Mouse (Mus musculus): ENCODE measurements at regions not wholly inside any gene's neighbourhood (a gene's known extent, or its start where the extent isn't known, plus 50 kb on each side); places are given as distances from the start of the nearest gene placed in this dataset.

GRCm38 (mm10) chr7:130095141-130095540, 425.0 kb downstream of the Ate1 start:
- TF ChIP-seq CTCF (IDR thresholded peaks at IDR 0.05; ENCODE audit: control insufficient read depth, insufficient read depth, insufficient read length) (no peak), MYOD1 (IDR thresholded peaks at IDR 0.05; ENCODE audit: control insufficient read depth, insufficient read length, low read depth) (no peak), MYOG (IDR thresholded peaks at IDR 0.05; ENCODE audit: control insufficient read depth, extremely low read depth, insufficient read length) (no peak), MAX (IDR thresholded peaks at IDR 0.05) (no peak), USF1 (IDR thresholded peaks at IDR 0.05; ENCODE audit: low read depth) (no peak), FOSL1 (IDR thresholded peaks at IDR 0.05; ENCODE audit: insufficient read depth, low read length, poor library complexity, severe bottlenecking) (no peak), CEBPB (IDR thresholded peaks at IDR 0.05; ENCODE audit: low read depth) (no peak)

Data from C2C12 (cell line).